Mouse (Mus musculus): ENCODE data around the gene Speg. TPM values are rescaled to one million over a fixed set of nuclear protein-coding genes. Genes with fewer than 3 reads are reported as not detected.

The Speg gene
- polyA plus RNA-seq, 1 experiment: 35.0 TPM

DNA sequence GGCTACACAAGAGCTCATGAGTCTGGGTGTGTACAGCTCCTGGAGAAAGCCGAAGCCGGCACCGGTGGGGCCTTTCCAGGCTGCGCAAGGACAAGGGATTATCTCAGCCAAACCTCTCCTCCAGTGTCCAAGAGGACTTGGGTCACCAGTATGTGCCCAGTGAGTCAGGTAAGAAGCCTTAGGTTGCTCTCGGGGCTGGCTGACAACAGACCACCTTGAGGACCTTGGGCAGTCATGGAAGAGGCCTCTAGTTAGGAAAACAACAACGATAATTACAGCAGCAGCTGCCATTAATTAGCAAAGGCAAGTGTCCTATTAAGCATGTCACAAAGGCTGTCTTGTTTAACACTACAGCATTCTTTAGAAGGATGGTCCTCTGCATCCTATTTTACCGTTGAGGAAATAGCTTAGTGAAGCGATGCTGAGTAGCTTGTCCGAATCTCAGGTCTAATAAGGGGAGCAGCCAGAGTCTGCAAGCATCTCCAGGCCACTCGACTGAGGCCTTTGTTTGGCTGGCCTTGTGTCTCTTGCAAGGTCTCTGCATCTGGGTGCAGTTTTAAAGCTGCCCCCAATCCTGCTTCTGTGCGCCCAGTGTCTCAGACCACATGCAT, 48.8 kb downstream of the Speg start:
- no peak for DNase-seq
- Histone ChIP-seq H3K4me1 (ENCODE audit: control insufficient read depth, insufficient read depth, low read length) (no peaks in the 10 kb centered on the region), H3K4me3 (replicated peaks; ENCODE audit: extremely low read depth, low read depth, low read length) (no peak overlapping the region)
- WGBS: 79% methylated on average over 11 of the region's 11 CpGs
- TF ChIP-seq CTCF (IDR thresholded peaks at IDR 0.05; ENCODE audit: insufficient read depth, low read length) (no peak), POLR2A (IDR thresholded peaks at IDR 0.05; ENCODE audit: borderline replicate concordance, extremely low read depth, low read depth, low read length) (no peak)

- H3K4me1 ChIP-seq (ENCODE audit: control insufficient read depth, insufficient read depth, low read length): no peaks in the 10 kb centered on the region
- WGBS: 29% methylated on average over 10 of the region's 10 CpGs
- peak; percentile 28 for DNase-seq
- no peak overlapping the region for H3K4me3 ChIP-seq (replicated peaks; ENCODE audit: extremely low read depth, low read depth, low read length)
- TF ChIP-seq POLR2A (IDR thresholded peaks at IDR 0.05; ENCODE audit: borderline replicate concordance, extremely low read depth, low read depth, low read length) (no peak), CTCF (IDR thresholded peaks at IDR 0.05; ENCODE audit: insufficient read depth, low read length) (peak; percentile 63)
These were observed 50.8 kb downstream of the Speg start for GRCm38 (mm10) chr1:75425796-75426471.

GRCm38 (mm10) chr1:75435475-75436328, 60.6 kb downstream of the Speg start, which contains the start of gene Gmppa:
TSS of gene Gmppa (plus strand) at chr1:75435930.
- peak; percentile 77 for DNase-seq
- peaks cover 4% of the 10 kb centered on the region; the same call in 1 of the 2 replicates for H3K4me1 ChIP-seq (ENCODE audit: control insufficient read depth, insufficient read depth, low read length)
- peak within 1 kb of the TSS; percentile 94 for H3K4me3 ChIP-seq (replicated peaks; ENCODE audit: extremely low read depth, low read depth, low read length)
- no peak for TF ChIP-seq CTCF (IDR thresholded peaks at IDR 0.05; ENCODE audit: insufficient read depth, low read length)
- TF ChIP-seq POLR2A (IDR thresholded peaks at IDR 0.05; ENCODE audit: borderline replicate concordance, extremely low read depth, low read depth, low read length): peak; percentile 94
- 5% methylated on average over 28 of the region's 28 CpGs for WGBS

GRCm38 (mm10) chr1:75438782-75439181, 63.7 kb downstream of the Speg start:
- 87% methylated on average over 8 of the region's 9 CpGs for WGBS
- H3K4me3 ChIP-seq (replicated peaks; ENCODE audit: extremely low read depth, low read depth, low read length): no peak overlapping the region
- H3K4me1 ChIP-seq (ENCODE audit: control insufficient read depth, insufficient read depth, low read length): peaks cover 4% of the 10 kb centered on the region; the same call in 1 of the 2 replicates
- no peak for DNase-seq
- TF ChIP-seq POLR2A (IDR thresholded peaks at IDR 0.05; ENCODE audit: borderline replicate concordance, extremely low read depth, low read depth, low read length) (no peak), CTCF (IDR thresholded peaks at IDR 0.05; ENCODE audit: insufficient read depth, low read length) (no peak)

GRCm38 (mm10) chr1:75440661-75441060, 65.6 kb downstream of the Speg start:
- no peak for TF ChIP-seq CTCF (IDR thresholded peaks at IDR 0.05; ENCODE audit: insufficient read depth, low read length)
- TF ChIP-seq POLR2A (IDR thresholded peaks at IDR 0.05; ENCODE audit: borderline replicate concordance, extremely low read depth, low read depth, low read length): no peak
- no peak for DNase-seq
- Histone ChIP-seq H3K4me3 (replicated peaks; ENCODE audit: extremely low read depth, low read depth, low read length) (no peak overlapping the region), H3K4me1 (ENCODE audit: control insufficient read depth, insufficient read depth, low read length) (peaks cover 4% of the 10 kb centered on the region; the same call in 1 of the 2 replicates)
- 94% methylated on average over 7 of the region's 7 CpGs for WGBS

GRCm38 (mm10) chr1:75441471-75441996, 66.4 kb downstream of the Speg start:
- no peak for DNase-seq
- TF ChIP-seq POLR2A (IDR thresholded peaks at IDR 0.05; ENCODE audit: borderline replicate concordance, extremely low read depth, low read depth, low read length): no peak
- TF ChIP-seq CTCF (IDR thresholded peaks at IDR 0.05; ENCODE audit: insufficient read depth, low read length): no peak
- 0 out of 2 replicates have a peak, but pooled peaks cover 4% of the 10 kb centered on the region for H3K4me1 ChIP-seq (ENCODE audit: control insufficient read depth, insufficient read depth, low read length)
- WGBS: 89% methylated on average over 15 of the region's 15 CpGs
- H3K4me3 ChIP-seq (replicated peaks; ENCODE audit: extremely low read depth, low read depth, low read length): no peak overlapping the region

- H3K4me1 ChIP-seq (ENCODE audit: control insufficient read depth, insufficient read depth, low read length): no peaks in the 10 kb centered on the region
- TF ChIP-seq POLR2A (IDR thresholded peaks at IDR 0.05; ENCODE audit: borderline replicate concordance, extremely low read depth, low read depth, low read length) (no peak), CTCF (IDR thresholded peaks at IDR 0.05; ENCODE audit: insufficient read depth, low read length) (no peak)
- 84% methylated on average over 9 of the region's 9 CpGs for WGBS
- DNase-seq: no peak
- no peak overlapping the region for H3K4me3 ChIP-seq (replicated peaks; ENCODE audit: extremely low read depth, low read depth, low read length)
These were observed 67.1 kb downstream of the Speg start for GRCm38 (mm10) chr1:75442171-75442570.

- Histone ChIP-seq H3K4me1 (ENCODE audit: control insufficient read depth, insufficient read depth, low read length) (no peaks in the 10 kb centered on the region), H3K4me3 (replicated peaks; ENCODE audit: extremely low read depth, low read depth, low read length) (no peak overlapping the region)
- 72% methylated on average over 8 of the region's 8 CpGs for WGBS
- TF ChIP-seq POLR2A (IDR thresholded peaks at IDR 0.05; ENCODE audit: borderline replicate concordance, extremely low read depth, low read depth, low read length) (no peak), CTCF (IDR thresholded peaks at IDR 0.05; ENCODE audit: insufficient read depth, low read length) (no peak)
- DNase-seq: no peak
These were observed 67.7 kb downstream of the Speg start for GRCm38 (mm10) chr1:75442811-75443210.
